29 mouse cellular contexts compared by ENCODE assay signal in the genomic region with DNA sequence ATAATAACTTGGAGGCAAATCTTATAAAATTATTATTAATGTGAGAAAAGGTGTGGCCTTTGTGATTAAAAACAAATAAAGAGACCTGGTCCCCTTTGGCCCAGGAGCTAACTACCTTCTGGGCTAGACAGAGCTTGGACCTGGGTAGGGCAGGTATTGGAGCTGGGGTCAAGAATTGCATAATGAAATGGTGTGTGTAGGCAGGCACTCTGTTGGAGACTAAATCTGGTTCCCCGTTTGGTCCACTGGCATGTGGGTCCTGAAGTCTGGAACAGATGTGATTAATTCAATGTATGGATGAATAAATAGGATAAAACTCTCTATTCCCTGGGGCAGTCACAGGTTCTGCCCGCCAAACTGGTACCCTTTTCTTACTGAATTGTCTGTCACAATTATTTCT.
DNase-seq lines count a peak whose midpoint lies in the region; ATAC-seq lines count a peak whose summit lies in the region.
"Had no signal": no experiment of that assay in that cellular context is flagged by ENCODE, and none has a peak within 500 bp of the region (broad histone marks: within the 10 kb centered on the region; RNA-seq: fewer than 3 reads in every experiment).

No protein-coding gene starts in this region.

- DNase-seq in heart, adult 11 months, result peak; percentile 23
- DNase-seq in heart, adult 18-20 months, result no peak
- DNase-seq in retina, embryonic 14.5 days (ENCODE audit: low spot score), result peak; percentile 48
- DNase-seq: adrenal gland, adult 2 months; adrenal gland, postnatal 14 days; B cell, adult 2 months; cerebellum, adult 11-12 months; cerebellum, adult 8-10 months; cerebellum, postnatal 10 days; cerebellum, postnatal 36 days; embryo, embryonic 11 days; gastrocnemius, adult 2 months; gastrocnemius, postnatal 14 days; heart, adult 2 months; heart, postnatal 14 days; heart, postnatal 4 days; kidney, adult 18-20 months had no signal

- 0 out of 2 replicates have a peak, but pooled peaks have one; percentile 54 for ATAC-seq in forebrain, embryonic 12.5 days (ENCODE audit: low FRiP score)
- no peak for ATAC-seq in forebrain, embryonic 16.5 days
- ATAC-seq in CD4-positive, CD25-positive, alpha-beta regulatory T cell, adult 4 months, result no peak
- ATAC-seq: hindbrain, postnatal 0 days; inflammation-experienced regulatory T-cells, adult 6 months; intestine, embryonic 16.5 days had no signal

- H3K4me1 ChIP-seq in forebrain, embryonic 12.5 days, result no peaks in the 10 kb centered on the region
- peaks cover 6% of the 10 kb centered on the region for H3K4me1 ChIP-seq in forebrain, embryonic 16.5 days (replicated peaks; ENCODE audit: control insufficient read depth, insufficient read depth, low read length)
- H3K4me1 ChIP-seq: embryonic facial prominence, embryonic 10.5 days; embryonic facial prominence, embryonic 13.5 days; heart, embryonic 10.5 days; heart, embryonic 13.5 days had no signal

- WGBS in forebrain, embryonic 12.5 days, result 23% methylated on average over 2 of the region's 2 CpGs
- WGBS in forebrain, embryonic 16.5 days, result 8% methylated on average over 2 of the region's 2 CpGs

- H3K9me3 ChIP-seq in forebrain, embryonic 12.5 days, result no peaks in the 10 kb centered on the region
- H3K9me3 ChIP-seq in forebrain, embryonic 16.5 days (ENCODE audit: control insufficient read depth, low read length), result no peaks in the 10 kb centered on the region
- H3K9me3 ChIP-seq: embryonic facial prominence, embryonic 10.5 days; embryonic facial prominence, embryonic 13.5 days; heart, embryonic 10.5 days; heart, embryonic 13.5 days had no signal

- no peak overlapping the region for H3K4me2 ChIP-seq in forebrain, embryonic 12.5 days
- H3K4me2 ChIP-seq in forebrain, embryonic 16.5 days (ENCODE audit: low read length), result no peak overlapping the region
- H3K4me2 ChIP-seq: embryonic facial prominence, embryonic 13.5 days; heart, embryonic 13.5 days; hindbrain, embryonic 14.5 days had no signal

- H3K4me3 ChIP-seq in forebrain, embryonic 12.5 days (replicated peaks), result no peak overlapping the region
- H3K4me3 ChIP-seq in forebrain, embryonic 16.5 days (replicated peaks; ENCODE audit: low read length), result no peak overlapping the region
- H3K4me3 ChIP-seq: embryonic facial prominence, embryonic 10.5 days; embryonic facial prominence, embryonic 13.5 days; erythroblast, embryonic 14.5 days; gastrocnemius, adult 2 months; heart, adult 2 months; heart, embryonic 10.5 days; heart, embryonic 13.5 days had no signal

- H3K27me3 ChIP-seq in forebrain, embryonic 12.5 days, result no peaks in the 10 kb centered on the region
- no peaks in the 10 kb centered on the region for H3K27me3 ChIP-seq in forebrain, embryonic 16.5 days (replicated peaks; ENCODE audit: control insufficient read depth, insufficient read depth, low read length)
- H3K27me3 ChIP-seq: embryonic facial prominence, embryonic 13.5 days; heart, embryonic 13.5 days had no signal

- no peak overlapping the region for H3K27ac ChIP-seq in forebrain, embryonic 12.5 days
- no peak overlapping the region for H3K27ac ChIP-seq in forebrain, embryonic 16.5 days (ENCODE audit: low read length)
- H3K27ac ChIP-seq: embryonic facial prominence, embryonic 10.5 days; embryonic facial prominence, embryonic 13.5 days; gastrocnemius, adult 2 months; heart, adult 2 months; heart, embryonic 10.5 days; heart, embryonic 13.5 days; hindbrain, embryonic 14.5 days; hindbrain, postnatal 0 days had no signal

- no peak overlapping the region for H3K9ac ChIP-seq in forebrain, embryonic 12.5 days
- H3K9ac ChIP-seq in forebrain, embryonic 16.5 days (replicated peaks; ENCODE audit: low read depth, low read length), result no peak overlapping the region
- H3K9ac ChIP-seq: embryonic facial prominence, embryonic 13.5 days; heart, embryonic 13.5 days; hindbrain, embryonic 14.5 days had no signal

- H3K36me3 ChIP-seq in forebrain, embryonic 12.5 days (replicated peaks), result no peaks in the 10 kb centered on the region
- no peaks in the 10 kb centered on the region for H3K36me3 ChIP-seq in forebrain, embryonic 16.5 days (ENCODE audit: control insufficient read depth, insufficient read depth)
- H3K36me3 ChIP-seq: embryonic facial prominence, embryonic 10.5 days; embryonic facial prominence, embryonic 13.5 days; heart, embryonic 10.5 days; heart, embryonic 13.5 days had no signal

Comparison
In these comparisons a context has a peak if more than half of its experiments do, and no peak if none do; other contexts are left out.
1. DNase-seq: peak in heart, adult 11 months (single experiment) and retina, embryonic 14.5 days (single experiment); none in heart, adult 18-20 months (0 of 2).